Mouse (Mus musculus) heart, postnatal 36 days (tissue): ENCODE measurements at regions not wholly inside any gene's neighbourhood (a gene's known extent, or its start where the extent isn't known, plus 50 kb on each side); places are given as distances from the start of the nearest gene placed in this dataset.

ENCODE experiments used
- DNase-seq, 2 experiments: peaks; one replicate each; pipeline ENCODE4 v3.0.0; 2021 to 2022
- intact Hi-C: fragments of 180-260 bp; cut with DNase I; formaldehyde crosslinking; loops from one replicate; pipeline ENCODE4 v1.15.1; 2025

- intact Hi-C loops: no loop called here
- DNase-seq: no peak
Observed at GRCm38 (mm10) chr6:135433753-135434152, 71.4 kb downstream of the Emp1 start.

DNA sequence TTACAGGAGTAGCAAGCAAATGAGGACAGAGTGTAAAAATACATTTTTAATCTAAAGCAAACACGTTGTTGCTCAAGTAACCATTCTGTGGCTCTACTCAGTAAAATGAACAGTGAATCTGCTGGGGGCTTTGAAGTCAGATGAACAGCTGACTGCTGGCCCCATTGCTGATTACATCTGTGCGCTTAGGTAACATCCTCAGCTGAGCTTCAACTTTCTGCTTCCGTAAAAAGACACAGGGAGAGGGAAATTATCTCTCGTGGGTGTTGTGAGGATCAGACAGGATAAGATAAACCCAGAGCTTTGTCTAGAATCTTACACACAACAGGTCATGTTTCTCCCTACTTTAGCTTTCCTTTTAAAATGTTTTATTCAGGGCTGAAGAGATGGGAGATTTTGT, 74.0 kb downstream of the Emp1 start:
- intact Hi-C loops: no loop called here
- no peak for DNase-seq

GRCm38 (mm10) chr6:135438271-135438670, 75.9 kb downstream of the Emp1 start:
- DNase-seq: no peak
- intact Hi-C loops: no loop called here

GRCm38 (mm10) chr6:135441126-135441871, 79.0 kb downstream of the Emp1 start:
- intact Hi-C loops: no loop called here
- DNase-seq: no peak

- DNase-seq: peak; percentile 85 to 88
- intact Hi-C loops: loop anchor here (1.0 kb wide), 2 partner anchors 384 to 909 kb away; no protein-coding TSS in a partner anchor
Observed at GRCm38 (mm10) chr6:135444661-135445060, 82.3 kb downstream of the Emp1 start.

- no peak for DNase-seq
Observed at GRCm38 (mm10) chr6:135445070-135445469, 82.7 kb downstream of the Emp1 start.

DNA sequence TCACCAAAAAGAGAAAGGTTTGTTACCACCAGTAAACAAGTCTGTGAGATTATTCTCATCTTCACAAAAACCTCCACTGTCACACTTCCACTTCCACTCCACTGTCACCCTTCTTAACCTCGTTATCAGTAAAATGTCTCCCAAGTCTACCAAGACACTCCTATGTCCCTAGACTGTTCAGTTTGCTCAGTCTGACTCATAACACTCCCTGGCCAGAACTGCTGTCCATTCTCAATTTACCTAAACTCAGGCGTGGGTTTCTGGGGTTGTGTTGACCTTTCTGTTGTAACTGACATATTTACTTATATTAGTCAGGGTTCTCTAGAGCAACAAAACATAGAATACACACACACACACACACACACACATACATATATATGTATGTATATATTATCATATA, 85.5 kb downstream of the Emp1 start:
- DNase-seq: no peak
- intact Hi-C loops: no loop called here

More at GRCm38 (mm10) chr6:135445070-135445469, 82.7 kb downstream of the Emp1 start:
- intact Hi-C loops: no loop called here

GRCm38 (mm10) chr6:135449228-135449627, 86.9 kb downstream of the Emp1 start:
- intact Hi-C loops: no loop called here
- no peak for DNase-seq

DNA sequence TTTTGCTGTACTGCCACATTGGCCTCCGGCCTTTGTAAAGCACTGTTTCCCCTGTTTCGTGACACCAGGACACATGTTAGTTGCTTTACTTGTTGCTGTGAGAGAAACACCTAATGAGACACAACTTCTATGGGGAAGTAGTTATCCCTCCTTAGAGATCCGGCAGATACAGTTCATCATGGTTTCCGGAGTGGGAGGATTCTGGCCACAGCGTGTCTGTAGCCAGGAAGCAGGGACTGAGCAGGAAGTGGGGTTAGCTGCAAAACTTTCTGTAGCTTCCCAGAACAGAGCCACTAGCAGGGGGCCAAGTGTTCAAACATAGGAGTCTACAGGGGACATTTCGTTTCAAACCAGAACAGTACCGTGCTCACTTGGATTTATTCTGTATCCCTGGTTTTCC, 88.2 kb downstream of the Emp1 start:
- intact Hi-C loops: no loop called here
- DNase-seq: no peak

GRCm38 (mm10) chr6:135451165-135451797, 88.9 kb downstream of the Emp1 start:
- intact Hi-C loops: no loop called here
- no peak for DNase-seq

GRCm38 (mm10) chr6:135453041-135453440, 90.7 kb downstream of the Emp1 start:
- intact Hi-C loops: no loop called here
- no peak for DNase-seq

DNA sequence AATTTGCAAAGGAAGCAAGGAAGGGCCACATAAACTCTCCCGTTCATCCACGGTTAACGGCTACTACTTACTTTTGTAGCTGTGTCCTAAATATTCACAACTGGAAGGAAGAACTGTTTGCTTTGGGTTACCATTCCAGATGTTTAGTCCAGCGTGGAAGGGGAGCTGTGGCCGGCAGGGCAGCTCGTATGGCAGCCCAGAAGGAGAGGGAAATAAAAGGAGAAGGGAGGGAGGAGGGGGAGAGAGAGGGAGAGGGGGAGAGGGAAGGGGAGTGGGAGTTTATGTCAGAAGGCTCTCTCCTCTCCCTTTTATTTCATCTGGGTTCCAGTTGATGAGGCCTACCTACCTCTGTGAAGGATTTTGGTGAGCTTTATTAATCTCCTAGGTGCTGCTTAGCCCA, 110.2 kb downstream of the Emp1 start:
- intact Hi-C loops: no loop called here
- no peak for DNase-seq

DNA sequence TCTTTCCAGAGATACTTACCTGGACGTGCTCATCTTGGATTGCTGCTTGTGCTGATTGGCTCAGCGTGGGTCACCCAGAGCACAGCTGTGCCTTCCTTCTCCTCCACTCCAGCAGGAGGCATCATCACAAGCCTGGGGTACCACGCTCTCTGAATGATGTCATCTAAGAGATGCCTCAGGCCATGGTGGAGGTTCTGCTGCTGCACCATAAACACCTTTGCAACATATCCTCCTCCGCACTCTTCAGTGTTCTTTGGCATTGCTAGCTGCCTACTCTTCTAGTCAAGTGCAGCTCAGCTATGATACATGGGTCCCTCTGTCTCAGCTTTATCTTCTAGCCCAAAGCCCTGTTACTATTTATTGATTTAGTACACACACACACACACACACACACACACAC, 110.8 kb downstream of the Emp1 start:
- intact Hi-C loops: no loop called here
- no peak for DNase-seq

DNA sequence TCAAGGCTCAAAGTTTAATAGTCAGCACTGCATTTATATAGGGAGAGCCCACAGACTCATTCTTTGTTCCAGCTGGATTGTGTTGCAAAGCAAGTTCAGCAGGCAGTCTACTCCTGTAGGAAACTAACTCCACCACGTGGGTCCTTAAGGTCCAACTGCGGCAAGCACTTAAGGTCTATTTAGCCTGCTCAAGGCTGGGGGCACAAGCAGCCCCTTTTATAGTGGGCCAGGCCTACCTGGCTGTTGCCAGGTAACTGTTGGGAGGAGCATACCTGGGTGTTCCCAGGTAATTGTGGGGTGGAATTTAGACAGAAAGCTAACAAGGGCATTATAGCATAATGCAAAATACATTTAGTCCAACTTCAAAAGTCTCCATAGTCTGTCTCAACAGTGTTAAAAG, 126.5 kb downstream of the Emp1 start:
- intact Hi-C loops: no loop called here
- no peak for DNase-seq

DNA sequence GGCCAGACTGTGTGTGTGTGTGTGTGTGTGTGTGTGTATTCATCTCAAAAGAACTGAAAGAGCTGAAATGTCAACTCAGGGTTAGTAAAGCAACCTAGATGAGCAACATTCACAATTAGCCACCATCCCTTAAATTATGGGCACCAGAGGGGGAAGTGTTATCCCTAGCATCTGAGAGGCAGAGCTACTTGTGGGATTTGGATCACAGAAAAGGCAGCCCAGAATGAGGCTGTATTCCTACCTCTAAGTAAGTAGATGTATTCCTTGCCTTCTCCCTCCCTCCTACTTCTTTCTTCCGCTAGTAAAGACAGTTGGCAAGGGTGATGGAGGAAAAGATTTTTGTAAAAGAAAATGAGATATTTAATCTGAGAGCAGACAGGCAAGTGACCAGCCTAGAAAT, 131.6 kb downstream of the Emp1 start:
- no peak for DNase-seq
- intact Hi-C loops: no loop called here

GRCm38 (mm10) chr6:135495841-135496240, 133.5 kb downstream of the Emp1 start:
- intact Hi-C loops: no loop called here
- DNase-seq: peak; percentile 5 to 10

DNA sequence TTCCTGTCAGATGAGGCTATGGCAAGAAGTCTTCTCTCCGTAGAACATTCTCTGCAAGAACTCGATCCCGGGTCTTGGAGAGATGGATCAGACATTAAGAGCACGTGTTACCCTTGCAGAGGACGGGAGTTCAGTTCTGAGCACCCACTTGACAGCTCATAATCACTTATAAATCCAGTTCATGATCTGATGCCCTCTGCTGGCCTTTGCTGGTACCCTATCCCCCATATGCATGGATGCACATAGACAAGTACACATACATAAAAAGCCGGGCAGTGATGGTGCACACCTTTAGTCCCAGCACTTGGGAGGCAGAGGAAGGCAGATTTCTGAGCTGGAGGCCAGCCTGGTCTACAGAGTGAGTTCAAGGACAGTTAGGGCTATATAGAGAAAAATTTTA, 136.2 kb downstream of the Emp1 start:
- intact Hi-C loops: no loop called here
- DNase-seq: no peak

DNA sequence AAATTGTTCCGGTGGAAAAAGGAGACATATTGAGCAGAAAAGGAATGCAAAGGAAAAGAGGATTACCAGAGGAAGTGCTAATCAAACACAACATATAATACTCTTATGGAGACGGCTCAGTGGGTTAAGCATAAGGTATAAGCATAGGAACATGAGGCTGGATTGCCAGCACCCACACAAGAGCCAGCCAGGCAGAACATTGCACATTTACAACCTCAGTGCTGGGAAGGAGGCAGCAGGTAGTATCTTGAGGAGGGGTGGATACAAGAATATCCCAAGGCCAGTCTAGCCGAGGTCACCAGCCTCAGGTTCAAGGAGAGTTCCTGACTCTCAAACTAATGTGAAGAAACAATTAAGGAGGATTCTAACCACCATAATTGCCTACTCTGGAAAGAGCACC, 138.0 kb downstream of the Emp1 start:
- intact Hi-C loops: no loop called here
- no peak for DNase-seq

GRCm38 (mm10) chr6:135501791-135502190, 139.4 kb downstream of the Emp1 start:
- intact Hi-C loops: no loop called here
- DNase-seq: no peak

DNA sequence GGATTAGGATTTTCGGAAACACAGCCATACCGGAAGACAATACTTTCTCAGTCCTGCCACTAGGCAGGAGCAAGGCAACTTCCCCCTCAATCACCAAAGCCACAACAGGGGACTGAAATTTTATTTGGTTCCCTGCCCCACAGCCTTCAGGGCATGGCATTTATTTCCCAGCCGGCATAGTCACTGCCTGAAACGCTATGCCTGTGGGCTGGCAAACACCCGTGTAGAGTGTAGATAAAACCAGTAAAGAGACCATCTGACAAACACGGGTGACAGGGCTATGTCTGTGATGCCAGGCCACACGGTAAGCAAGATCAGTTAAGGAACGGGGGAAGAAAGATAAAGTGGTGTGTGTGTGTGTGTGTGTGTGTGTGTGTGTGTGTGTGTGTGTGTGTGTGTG, 140.1 kb downstream of the Emp1 start:
- intact Hi-C loops: no loop called here
- no peak for DNase-seq

GRCm38 (mm10) chr6:135518710-135519437, 156.5 kb downstream of the Emp1 start:
- intact Hi-C loops: no loop called here
- DNase-seq: no peak

DNA sequence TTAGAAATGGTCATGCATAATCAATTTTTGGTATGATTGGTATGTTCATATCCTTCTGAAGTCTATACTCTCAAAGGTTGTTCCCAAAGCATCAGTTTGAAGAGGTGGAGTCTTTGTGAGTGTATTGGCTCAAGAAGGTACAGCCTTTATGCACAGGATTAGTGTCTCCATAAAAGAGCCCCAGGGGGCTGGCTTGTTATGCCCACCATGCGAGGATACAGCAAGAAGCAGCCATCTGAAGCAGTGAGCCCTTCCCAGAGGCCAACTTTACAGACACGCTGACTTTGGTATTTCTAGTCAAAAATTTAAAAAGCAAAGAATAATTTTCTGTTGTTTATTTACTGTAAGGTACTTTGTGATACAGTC, 157.1 kb downstream of the Emp1 start:
- intact Hi-C loops: no loop called here
- no peak for DNase-seq
